Mouse (Mus musculus): ENCODE measurements around the gene Bpifb4. TPM values are rescaled to one million over a fixed set of nuclear protein-coding genes. Genes with fewer than 3 reads are reported as not detected.

Gene Bpifb4
- polyA plus RNA-seq, 1 experiment from 2014 or later = not detected

- H3K27me3 ChIP-seq (ENCODE audit: insufficient read depth, low read length) = no peaks in the 10 kb centered on the region
- DNase-seq = peak; percentile 65
- H3K4me1 ChIP-seq (ENCODE audit: insufficient read depth) = no peaks in the 10 kb centered on the region
- 68% methylated on average over 1 of the region's 1 CpGs for WGBS
- TF ChIP-seq CTCF (IDR thresholded peaks at IDR 0.05; ENCODE audit: low read depth) = no peak
- no peak overlapping the region for H3K4me2 ChIP-seq
- no peaks in the 10 kb centered on the region for H3K36me3 ChIP-seq (ENCODE audit: insufficient read depth)
- H3K9me3 ChIP-seq (ENCODE audit: low read depth, low read length) = no peaks in the 10 kb centered on the region
- no peak overlapping the region for H3K27ac ChIP-seq (ENCODE audit: low read depth)
- ATAC-seq (ENCODE audit: insufficient read depth) = peak; percentile 49; the same call in 1 of the 2 replicates
- no peak overlapping the region for H3K9ac ChIP-seq
- H3K4me3 ChIP-seq (ENCODE audit: low read depth, low read length) = no peak overlapping the region
Measured at GRCm38 (mm10) chr2:154005094-154005493, 67.1 kb downstream of the Bpifb4 start.

- ATAC-seq (ENCODE audit: insufficient read depth) = no peak
- DNase-seq = no peak
- H3K4me3 ChIP-seq (ENCODE audit: low read depth, low read length) = no peak overlapping the region
- H3K4me1 ChIP-seq (ENCODE audit: insufficient read depth) = no peaks in the 10 kb centered on the region
- H3K9me3 ChIP-seq (ENCODE audit: low read depth, low read length) = no peaks in the 10 kb centered on the region
- H3K36me3 ChIP-seq (ENCODE audit: insufficient read depth) = no peaks in the 10 kb centered on the region
- no peak overlapping the region for H3K4me2 ChIP-seq
- 79% methylated on average over 4 of the region's 4 CpGs for WGBS
- H3K27me3 ChIP-seq (ENCODE audit: insufficient read depth, low read length) = no peaks in the 10 kb centered on the region
- H3K9ac ChIP-seq = no peak overlapping the region
- TF ChIP-seq CTCF (IDR thresholded peaks at IDR 0.05; ENCODE audit: low read depth) = no peak
- H3K27ac ChIP-seq (ENCODE audit: low read depth) = no peak overlapping the region
Measured at GRCm38 (mm10) chr2:154005734-154006133, 67.7 kb downstream of the Bpifb4 start.

DNA sequence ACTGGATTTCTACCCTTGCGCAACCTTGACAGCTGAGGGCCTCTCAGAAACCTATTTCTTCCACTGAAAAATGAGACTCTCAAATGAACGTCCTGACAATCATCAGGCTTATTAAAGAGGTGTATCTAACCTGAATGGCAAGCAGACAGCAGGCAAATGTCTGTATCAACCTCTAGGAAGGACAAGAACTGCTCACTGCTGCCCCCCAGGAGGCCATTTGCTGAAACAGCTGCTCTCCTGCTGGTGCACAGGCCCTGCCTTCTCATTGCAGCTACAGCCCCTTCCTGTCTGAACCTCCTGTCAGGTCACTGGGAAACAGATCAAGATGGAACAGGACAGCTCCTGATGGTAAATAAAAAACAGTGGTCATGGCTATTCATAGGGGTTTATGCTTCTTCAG is 68.3 kb downstream of the Bpifb4 start:
- Histone ChIP-seq H3K4me1 (ENCODE audit: insufficient read depth) (no peaks in the 10 kb centered on the region), H3K9ac (no peak overlapping the region), H3K4me3 (ENCODE audit: low read depth, low read length) (no peak overlapping the region), H3K9me3 (ENCODE audit: low read depth, low read length) (no peaks in the 10 kb centered on the region), H3K4me2 (no peak overlapping the region), H3K36me3 (ENCODE audit: insufficient read depth) (no peaks in the 10 kb centered on the region), H3K27me3 (ENCODE audit: insufficient read depth, low read length) (no peaks in the 10 kb centered on the region), H3K27ac (ENCODE audit: low read depth) (no peak overlapping the region)
- DNase-seq = no peak
- ATAC-seq (ENCODE audit: insufficient read depth) = no peak
- no peak for TF ChIP-seq CTCF (IDR thresholded peaks at IDR 0.05; ENCODE audit: low read depth)
- WGBS = 87% methylated on average over 2 of the region's 2 CpGs

DNA sequence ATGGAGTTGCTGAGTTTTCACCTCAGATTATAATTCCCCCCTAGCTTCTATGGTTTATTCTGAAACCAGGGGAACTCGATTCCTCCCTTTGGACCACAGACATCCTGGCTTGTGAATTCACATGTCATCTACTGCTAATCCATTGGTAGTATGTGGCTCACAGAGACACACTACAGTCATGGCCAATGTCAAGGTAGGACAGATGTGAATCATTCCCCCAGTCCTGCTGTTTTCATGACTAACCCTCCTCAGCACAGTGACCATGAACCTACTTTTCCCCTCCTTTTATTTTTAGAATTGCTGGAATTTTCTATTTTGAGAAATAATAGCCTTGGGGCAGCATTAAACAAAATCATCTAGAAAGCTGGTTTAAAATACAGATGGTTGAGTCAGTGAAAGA is 69.4 kb downstream of the Bpifb4 start:
- H3K4me3 ChIP-seq (ENCODE audit: low read depth, low read length) = no peak overlapping the region
- H3K27ac ChIP-seq (ENCODE audit: low read depth) = no peak overlapping the region
- H3K9ac ChIP-seq = no peak overlapping the region
- no peak overlapping the region for H3K4me2 ChIP-seq
- no peaks in the 10 kb centered on the region for H3K36me3 ChIP-seq (ENCODE audit: insufficient read depth)
- ATAC-seq (ENCODE audit: insufficient read depth) (no peak), DNase-seq (no peak)
- TF ChIP-seq CTCF (IDR thresholded peaks at IDR 0.05; ENCODE audit: low read depth) = no peak
- H3K27me3 ChIP-seq (ENCODE audit: insufficient read depth, low read length) = no peaks in the 10 kb centered on the region
- H3K9me3 ChIP-seq (ENCODE audit: low read depth, low read length) = no peaks in the 10 kb centered on the region
- WGBS = 74% methylated on average over 1 of the region's 1 CpGs
- no peaks in the 10 kb centered on the region for H3K4me1 ChIP-seq (ENCODE audit: insufficient read depth)

DNA sequence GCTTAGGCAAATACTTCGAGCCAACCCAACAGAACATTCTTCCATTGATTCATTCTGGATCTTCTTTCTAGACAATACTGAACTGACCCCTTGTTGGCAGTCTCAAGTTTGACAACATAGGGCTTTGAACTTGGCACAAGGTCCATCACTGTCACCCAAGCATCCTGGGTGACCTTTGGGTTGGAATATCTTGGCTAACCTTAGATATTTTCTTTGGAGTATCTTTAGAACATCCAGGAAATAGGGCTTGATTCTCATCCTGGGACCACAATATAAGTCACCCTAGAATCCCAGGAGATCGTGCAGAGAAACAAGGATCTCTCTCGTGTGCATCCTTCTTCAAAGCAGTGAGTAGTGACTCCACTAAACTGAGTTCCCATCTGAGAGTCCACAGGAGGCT is 70.0 kb downstream of the Bpifb4 start, which contains the start of gene Bpifa2:
Gene Bpifa2 (plus strand): TSS at position 301 of the 400 bp plus-strand sequence.
- no peak within 1 kb of the TSS for H3K9ac ChIP-seq
- no peaks in the 10 kb centered on the region for H3K9me3 ChIP-seq (ENCODE audit: low read depth, low read length)
- H3K27me3 ChIP-seq (ENCODE audit: insufficient read depth, low read length) = no peaks in the 10 kb centered on the region
- H3K4me1 ChIP-seq (ENCODE audit: insufficient read depth) = no peaks in the 10 kb centered on the region
- WGBS = 66% methylated on average over 3 of the region's 3 CpGs
- no peak within 1 kb of the TSS for H3K4me2 ChIP-seq
- no peaks in the 10 kb centered on the region for H3K36me3 ChIP-seq (ENCODE audit: insufficient read depth)
- no peak within 1 kb of the TSS for H3K27ac ChIP-seq (ENCODE audit: low read depth)
- H3K4me3 ChIP-seq (ENCODE audit: low read depth, low read length) = no peak within 1 kb of the TSS
- ATAC-seq (ENCODE audit: insufficient read depth) (no peak), DNase-seq (no peak)
- TF ChIP-seq CTCF (IDR thresholded peaks at IDR 0.05; ENCODE audit: low read depth) = no peak

Other genes with a start within 250 kb of the Bpifb4 start
- gene Dnmt3c, start 241.6 kb upstream of the Bpifb4 start, polyA plus RNA-seq (2014; fragmentation: Nextera tagmentation; extraction: Ambion mirVana) = 0.11 and 0.12 TPM in 2 replicates
- gene Mapre1, start 196.9 kb upstream of the Bpifb4 start, polyA plus RNA-seq (2014; fragmentation: Nextera tagmentation; extraction: Ambion mirVana) = 235 and 264 TPM in 2 replicates
- gene Efcab8, start 158.3 kb upstream of the Bpifb4 start, polyA plus RNA-seq (2014; fragmentation: Nextera tagmentation; extraction: Ambion mirVana) = not detected in 2 replicates
- not detected in 2 replicates for gene Sun5, start 67.1 kb upstream of the Bpifb4 start, polyA plus RNA-seq (2014; fragmentation: Nextera tagmentation; extraction: Ambion mirVana)
- gene Bpifb2, start 63.2 kb upstream of the Bpifb4 start, polyA plus RNA-seq (2014; fragmentation: Nextera tagmentation; extraction: Ambion mirVana) = not detected in 2 replicates
- gene Bpifb6, start 37.8 kb upstream of the Bpifb4 start, polyA plus RNA-seq (2014; fragmentation: Nextera tagmentation; extraction: Ambion mirVana) = not detected in 2 replicates
- gene Bpifb3, start 20.0 kb upstream of the Bpifb4 start, polyA plus RNA-seq (2014; fragmentation: Nextera tagmentation; extraction: Ambion mirVana) = not detected in 2 replicates
- gene Bpifa6, start 36.7 kb downstream of the Bpifb4 start, polyA plus RNA-seq (2014; fragmentation: Nextera tagmentation; extraction: Ambion mirVana) = not detected in 2 replicates
- gene Bpifa2, start 70.1 kb downstream of the Bpifb4 start, polyA plus RNA-seq (2014; fragmentation: Nextera tagmentation; extraction: Ambion mirVana) = not detected in 2 replicates
- gene Bpifa3, start 192.1 kb downstream of the Bpifb4 start, polyA plus RNA-seq (2014; fragmentation: Nextera tagmentation; extraction: Ambion mirVana) = not detected in 2 replicates
- not detected in 2 replicates for gene Bpifa1, start 204.7 kb downstream of the Bpifb4 start, polyA plus RNA-seq (2014; fragmentation: Nextera tagmentation; extraction: Ambion mirVana)
- gene Bpifa5, start 224.4 kb downstream of the Bpifb4 start, polyA plus RNA-seq (2014; fragmentation: Nextera tagmentation; extraction: Ambion mirVana) = not detected in 2 replicates

Measured in lung, embryonic 14.5 days (tissue).